Mouse (Mus musculus) testis, adult 2 months (tissue): Measurements from ENCODE around the gene Tra2b. TPM values are rescaled to one million over a fixed set of nuclear protein-coding genes. Genes with fewer than 3 reads are reported as not detected.
"Not testable (repeated sequence)": the region's sequence is repeated elsewhere in the genome, so short reads cannot be mapped to it uniquely, and the experiment has no call there.

ENCODE experiments used
- H3K27ac ChIP-seq: fragments of 200-500 bp; 2 replicates; pipeline ENCODE4 v1.5.1; 2012; ENCODE audit warnings: low read depth, low read length; ENCODE audit not compliant: control insufficient read depth, insufficient read depth
- H3K27me3 ChIP-seq: fragments of 200-500 bp; 2 replicates; pipeline ENCODE4 v1.6.1; 2012; ENCODE audit warnings: mild to moderate bottlenecking, low read length, moderate library complexity; ENCODE audit not compliant: control insufficient read depth, insufficient read depth
- H3K36me3 ChIP-seq: fragments of 200-500 bp; 2 replicates; pipeline ENCODE4 v1.6.1; 2012; ENCODE audit warnings: mild to moderate bottlenecking, low read length; ENCODE audit not compliant: control insufficient read depth, insufficient read depth
- H3K4me1 ChIP-seq: fragments of 200-500 bp; 2 replicates; pipeline ENCODE4 v1.6.1; 2012; ENCODE audit warnings: low read length; ENCODE audit not compliant: control insufficient read depth, insufficient read depth
- H3K4me3 ChIP-seq: fragments of 200-500 bp; 2 replicates; pipeline ENCODE4 v1.5.1; 2012; ENCODE audit warnings: low read depth, mild to moderate bottlenecking, low read length, moderate library complexity, mixed read lengths; ENCODE audit not compliant: control insufficient read depth
- CTCF ChIP-seq: fragments of 200-500 bp; IDR thresholded peaks from 2 replicates; pipeline ENCODE4 v1.5.1; 2012; ENCODE audit warnings: low read depth, mild to moderate bottlenecking, inconsistent platforms, low read length, moderate library complexity; ENCODE audit not compliant: control insufficient read depth, insufficient read depth, insufficient replicate concordance
- POLR2A ChIP-seq: fragments of 200-500 bp; IDR thresholded peaks from 2 replicates; pipeline ENCODE4 v1.6.1; 2012; ENCODE audit warnings: low read depth, mild to moderate bottlenecking, inconsistent platforms, low read length, moderate library complexity; ENCODE audit not compliant: control insufficient read depth
- polyA plus RNA-seq: library from polyadenylated mRNA; depleted of rRNA; stranded (reverse); fragments of >200 nt; gene quantifications from 2 replicates; pipeline ENCODE4 v1.2.3, GENCODE M21; 2012; rRNA removed

The Tra2b gene
- polyA plus RNA-seq, 1 experiment: 59.4 TPM

DNA sequence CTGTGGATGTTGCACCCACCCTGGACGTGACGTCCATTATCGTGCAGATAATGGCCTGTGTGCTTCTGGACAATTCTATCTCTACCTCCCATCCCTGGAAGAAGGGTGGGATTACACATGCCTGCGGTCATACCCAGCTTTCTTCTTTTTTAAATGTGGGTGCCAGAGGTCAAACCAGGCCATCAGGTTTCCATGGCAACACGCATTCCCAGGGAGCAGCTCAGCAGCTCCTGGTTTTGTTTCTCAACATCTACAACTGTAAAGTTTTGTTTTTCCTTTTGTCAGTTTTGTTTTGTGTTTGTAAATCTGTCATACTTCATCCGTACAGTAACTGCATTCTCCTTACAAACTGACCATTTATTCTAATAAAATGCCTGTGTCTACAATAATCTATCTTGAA lies 31.3 kb downstream of the Tra2b start:
- Histone ChIP-seq H3K27me3 (no peaks in the 10 kb centered on the region), H3K36me3 (no peaks in the 10 kb centered on the region), H3K4me3 (no peak overlapping the region), H3K27ac (no peak overlapping the region), H3K4me1 (no peaks in the 10 kb centered on the region)
- no peak for TF ChIP-seq POLR2A
- TF ChIP-seq CTCF: no peak

DNA sequence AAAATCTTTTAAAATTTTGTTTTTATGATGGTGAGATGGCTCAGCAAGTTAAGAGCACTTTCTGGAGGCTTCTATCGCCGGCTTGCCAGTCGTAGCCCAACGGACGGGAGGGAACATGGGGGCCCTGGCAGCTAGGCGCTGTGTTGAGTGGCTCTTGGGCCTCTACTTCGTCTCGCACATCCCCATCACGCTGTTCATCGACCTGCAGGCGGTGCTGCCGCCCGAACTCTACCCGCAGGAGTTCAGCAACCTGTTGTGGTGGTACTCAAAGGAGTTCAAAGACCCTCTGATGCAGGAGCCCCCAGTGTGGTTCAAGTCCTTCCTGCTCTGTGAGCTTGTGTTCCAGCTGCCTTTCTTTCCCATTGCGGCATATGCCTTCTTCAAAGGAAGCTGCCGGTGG lies 35.5 kb downstream of the Tra2b start:
- not testable (repeated sequence) for H3K4me1 ChIP-seq, H3K27me3 ChIP-seq
- peak overlapping the region; percentile 7 for H3K4me3 ChIP-seq

GRCm38 (mm10) chr16:22203501-22203900 lies 62.3 kb downstream of the Tra2b start:
- no peaks in the 10 kb centered on the region for H3K27me3 ChIP-seq
- H3K27ac ChIP-seq: no peak overlapping the region
- TF ChIP-seq CTCF: no peak
- H3K4me3 ChIP-seq: no peak overlapping the region
- no peaks in the 10 kb centered on the region for H3K4me1 ChIP-seq
- no peaks in the 10 kb centered on the region for H3K36me3 ChIP-seq

More for the DNA sequence above, 35.5 kb downstream of the Tra2b start:
- not testable (repeated sequence) for H3K36me3 ChIP-seq, H3K27ac ChIP-seq

DNA sequence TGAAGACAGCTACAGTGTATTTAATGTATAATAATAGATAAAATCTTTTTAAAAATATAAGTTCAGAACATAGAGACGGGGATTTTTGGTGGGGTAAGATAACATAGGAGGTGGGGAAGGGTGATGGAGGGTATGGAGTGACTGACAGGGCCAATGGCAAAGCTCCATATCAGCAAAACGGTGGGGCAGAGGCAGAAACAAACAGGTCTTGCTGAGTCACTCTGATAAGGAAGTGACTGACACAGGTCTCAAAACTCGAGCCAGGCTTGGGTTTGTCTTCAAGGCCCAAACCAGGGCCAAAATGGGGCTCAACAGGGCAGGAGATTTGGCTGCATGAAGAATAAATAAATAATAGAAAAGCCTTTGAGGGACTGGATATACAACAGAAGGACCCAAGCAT lies 63.9 kb downstream of the Tra2b start:
- H3K4me1 ChIP-seq: no peaks in the 10 kb centered on the region
- no peak overlapping the region for H3K27ac ChIP-seq
- H3K36me3 ChIP-seq: no peaks in the 10 kb centered on the region
- H3K4me3 ChIP-seq: no peak overlapping the region
- H3K27me3 ChIP-seq: no peaks in the 10 kb centered on the region
- TF ChIP-seq CTCF (no peak), POLR2A (no peak)

DNA sequence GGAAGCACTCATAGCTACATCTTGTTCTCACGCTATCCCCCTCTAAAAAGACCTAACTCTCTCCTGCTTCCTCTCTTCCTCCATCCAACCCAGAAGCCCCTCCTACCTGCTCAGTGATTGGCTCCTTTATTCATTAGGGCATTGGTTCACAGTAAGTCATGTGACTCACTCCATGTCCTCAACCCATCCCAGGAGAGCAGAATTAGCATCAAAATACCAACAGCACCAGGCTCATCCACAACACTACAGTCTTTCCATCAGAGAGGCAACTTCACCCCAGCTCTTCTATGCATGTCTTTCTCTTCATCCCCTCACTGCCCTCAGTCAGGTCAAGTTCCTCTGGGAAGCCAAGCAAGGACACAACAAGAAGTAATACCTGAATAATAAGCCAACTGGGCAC lies 65.3 kb downstream of the Tra2b start:
- H3K4me3 ChIP-seq: no peak overlapping the region
- no peaks in the 10 kb centered on the region for H3K27me3 ChIP-seq
- H3K4me1 ChIP-seq: no peaks in the 10 kb centered on the region
- H3K36me3 ChIP-seq: no peaks in the 10 kb centered on the region
- H3K27ac ChIP-seq: no peak overlapping the region
- no peak for TF ChIP-seq POLR2A
- no peak for TF ChIP-seq CTCF

Other genes starting within 250 kb of the Tra2b start
- 0.53 and 0.63 TPM in 2 replicates for gene Igf2bp2, start 102.7 kb downstream of the Tra2b start, polyA plus RNA-seq
- gene Etv5, start 173.7 kb upstream of the Tra2b start, polyA plus RNA-seq: 10.4 and 12.6 TPM in 2 replicates